ENCODE assay signal across 8 mouse cellular contexts in genomic region chr9:44398087-44398486, GRCm38 (mm10). TPM values are rescaled to one million over a fixed set of nuclear protein-coding genes. Genes with fewer than 3 reads are reported as not detected.
DNase-seq lines count a peak whose midpoint lies in the region; ATAC-seq and TF ChIP-seq lines count a peak whose summit lies in the region.

No protein-coding gene starts in this region.

- DNase-seq in lung, adult 2 months = no peak
- DNase-seq in large intestine, adult 2 months (ENCODE audit: low read depth, low spot score) = peak; percentile 48
- no peak for DNase-seq in spleen, adult 12 weeks (ENCODE audit: low spot score)
- DNase-seq in cerebellum, adult 9-11 months = no peak
- no peak for DNase-seq in B cell, adult 2 months

- H3K4me2 ChIP-seq in lung, embryonic 15.5 days = peak overlapping the region; percentile 85
- H3K4me2 ChIP-seq in forebrain, embryonic 15.5 days (replicated peaks) = peak overlapping the region; percentile 90

- no peak overlapping the region for H3K27ac ChIP-seq in lung, embryonic 15.5 days
- no peak overlapping the region for H3K27ac ChIP-seq in forebrain, embryonic 15.5 days (replicated peaks)
- H3K27ac ChIP-seq in small intestine, adult 2 months (ENCODE audit: insufficient read depth, low read depth, low read length) = peak overlapping the region; percentile 99

- H3K4me3 ChIP-seq in lung, embryonic 15.5 days = peak overlapping the region; percentile 57
- H3K4me3 ChIP-seq in lung, adult 2 months (replicated peaks; ENCODE audit: extremely low read depth, low read depth, low read length) = no peak overlapping the region
- H3K4me3 ChIP-seq in forebrain, embryonic 15.5 days = peak overlapping the region; percentile 61
- peak overlapping the region; percentile 68 for H3K4me3 ChIP-seq in small intestine, adult 2 months (ENCODE audit: low read depth, low read length)

- WGBS in lung, embryonic 15.5 days = 24% methylated on average over 4 of the region's 4 CpGs
- 34% methylated on average over 4 of the region's 4 CpGs for WGBS in lung, adult 2 months
- 17% methylated on average over 4 of the region's 4 CpGs for WGBS in forebrain, embryonic 15.5 days
- WGBS in large intestine, adult 2 months = 11% methylated on average over 4 of the region's 4 CpGs
- WGBS in small intestine, adult 2 months = 19% methylated on average over 4 of the region's 4 CpGs

- H3K27me3 ChIP-seq in lung, embryonic 15.5 days = no peaks in the 10 kb centered on the region
- H3K27me3 ChIP-seq in forebrain, embryonic 15.5 days = no peaks in the 10 kb centered on the region
- no peaks in the 10 kb centered on the region for H3K27me3 ChIP-seq in small intestine, adult 2 months (ENCODE audit: control insufficient read depth, insufficient read depth, low read length)

- peaks cover 9% of the 10 kb centered on the region; the same call in 1 of the 2 replicates for H3K4me1 ChIP-seq in lung, embryonic 15.5 days
- H3K4me1 ChIP-seq in lung, adult 2 months (ENCODE audit: control insufficient read depth, insufficient read depth, low read length) = no peaks in the 10 kb centered on the region
- peaks cover 14% of the 10 kb centered on the region for H3K4me1 ChIP-seq in forebrain, embryonic 15.5 days
- peaks cover 32% of the 10 kb centered on the region for H3K4me1 ChIP-seq in small intestine, adult 2 months (ENCODE audit: control insufficient read depth, insufficient read depth, insufficient read length, low read length)

- H3K9me3 ChIP-seq in lung, embryonic 15.5 days = no peaks in the 10 kb centered on the region
- no peaks in the 10 kb centered on the region for H3K9me3 ChIP-seq in forebrain, embryonic 15.5 days

- TF ChIP-seq POLR2A in lung, adult 2 months (IDR thresholded peaks at IDR 0.05; ENCODE audit: borderline replicate concordance, extremely low read depth, low read depth, low read length) = no peak
- TF ChIP-seq POLR2A in small intestine, adult 2 months (IDR thresholded peaks at IDR 0.05; ENCODE audit: low read depth, low read length) = no peak; the same call in 1 of the 2 replicates

- TF ChIP-seq CTCF in lung, adult 2 months (IDR thresholded peaks at IDR 0.05; ENCODE audit: insufficient read depth, low read length) = no peak
- TF ChIP-seq CTCF in small intestine, adult 2 months (IDR thresholded peaks at IDR 0.05; ENCODE audit: extremely low read depth, insufficient read length, insufficient replicate concordance, low read depth, low read length) = no peak

- peaks cover 32% of the 10 kb centered on the region for H3K36me3 ChIP-seq in lung, embryonic 15.5 days
- peaks cover 29% of the 10 kb centered on the region for H3K36me3 ChIP-seq in forebrain, embryonic 15.5 days
- peaks cover 35% of the 10 kb centered on the region for H3K36me3 ChIP-seq in small intestine, adult 2 months (ENCODE audit: control insufficient read depth, insufficient read depth, low read length)

- no peak for ATAC-seq in lung, embryonic 15.5 days (ENCODE audit: borderline replicate concordance, extremely low read depth, low FRiP score, low TSS enrichment)
- ATAC-seq in forebrain, embryonic 15.5 days (replicated peaks) = no peak

- 0 out of 2 replicates have a peak overlapping the region, but pooled peaks have one; percentile 65 for H3K9ac ChIP-seq in lung, embryonic 15.5 days
- peak overlapping the region; percentile 37; the same call in 1 of the 2 replicates for H3K9ac ChIP-seq in forebrain, embryonic 15.5 days (replicated peaks)

RNA-seq across cellular contexts. Expression of gene Slc37a4, which starts 1.4 kb away (rescaled TPM):
- polyA plus RNA-seq in lung, embryonic 15.5 days (2015; fragmentation: Nextera tagmentation; extraction: Ambion mirVana) = 20.5 and 21.3 TPM in 2 replicates
- 20.7 and 29.8 TPM in 2 replicates for polyA plus RNA-seq in lung, adult 2 months (2012; rRNA removed)
- 36.1 and 37.4 TPM in 2 replicates for polyA plus RNA-seq in forebrain, embryonic 15.5 days (2015; fragmentation: Nextera tagmentation; extraction: Ambion mirVana)
- 48.9 and 60.6 TPM in 2 replicates for polyA plus RNA-seq in large intestine, adult 2 months (2012; rRNA removed)
- polyA plus RNA-seq in small intestine, adult 2 months (2012; rRNA removed) = 27.1 and 54.9 TPM in 2 replicates

RNA-seq across cellular contexts. Expression of gene Rps25, which starts 8.9 kb away (rescaled TPM):
- polyA plus RNA-seq in lung, embryonic 15.5 days (2015; fragmentation: Nextera tagmentation; extraction: Ambion mirVana) = 1,635 and 1,709 TPM in 2 replicates
- 117 and 226 TPM in 2 replicates for polyA plus RNA-seq in lung, adult 2 months (2012; rRNA removed)
- 1,070 and 1,143 TPM in 2 replicates for polyA plus RNA-seq in forebrain, embryonic 15.5 days (2015; fragmentation: Nextera tagmentation; extraction: Ambion mirVana)
- polyA plus RNA-seq in large intestine, adult 2 months (2012; rRNA removed) = 281 and 376 TPM in 2 replicates
- polyA plus RNA-seq in small intestine, adult 2 months (2012; rRNA removed) = 40.0 and 48.3 TPM in 2 replicates

RNA-seq across cellular contexts. Expression of gene Trappc4, which starts 9.3 kb away (rescaled TPM):
- polyA plus RNA-seq in lung, embryonic 15.5 days (2015; fragmentation: Nextera tagmentation; extraction: Ambion mirVana) = 131 and 133 TPM in 2 replicates
- 42.2 and 43.8 TPM in 2 replicates for polyA plus RNA-seq in lung, adult 2 months (2012; rRNA removed)
- 320 and 321 TPM in 2 replicates for polyA plus RNA-seq in forebrain, embryonic 15.5 days (2015; fragmentation: Nextera tagmentation; extraction: Ambion mirVana)
- polyA plus RNA-seq in large intestine, adult 2 months (2012; rRNA removed) = 61.2 and 67.8 TPM in 2 replicates
- 20.0 and 36.5 TPM in 2 replicates for polyA plus RNA-seq in small intestine, adult 2 months (2012; rRNA removed)

RNA-seq across cellular contexts. Expression of gene Hyou1, which starts 18.8 kb away (rescaled TPM):
- 34.6 and 35.7 TPM in 2 replicates for polyA plus RNA-seq in lung, embryonic 15.5 days (2015; fragmentation: Nextera tagmentation; extraction: Ambion mirVana)
- 43.2 and 49.6 TPM in 2 replicates for polyA plus RNA-seq in lung, adult 2 months (2012; rRNA removed)
- polyA plus RNA-seq in forebrain, embryonic 15.5 days (2015; fragmentation: Nextera tagmentation; extraction: Ambion mirVana) = 21.6 and 22.0 TPM in 2 replicates
- 82.2 and 92.0 TPM in 2 replicates for polyA plus RNA-seq in large intestine, adult 2 months (2012; rRNA removed)
- polyA plus RNA-seq in small intestine, adult 2 months (2012; rRNA removed) = 34.3 and 38.3 TPM in 2 replicates

RNA-seq across cellular contexts. Expression of gene Ccdc84, which starts 20.3 kb away (rescaled TPM):
- polyA plus RNA-seq in lung, embryonic 15.5 days (2015; fragmentation: Nextera tagmentation; extraction: Ambion mirVana) = 27.3 and 31.7 TPM in 2 replicates
- 16.4 and 23.0 TPM in 2 replicates for polyA plus RNA-seq in lung, adult 2 months (2012; rRNA removed)
- 34.6 and 35.1 TPM in 2 replicates for polyA plus RNA-seq in forebrain, embryonic 15.5 days (2015; fragmentation: Nextera tagmentation; extraction: Ambion mirVana)
- 18.0 and 30.4 TPM in 2 replicates for polyA plus RNA-seq in large intestine, adult 2 months (2012; rRNA removed)
- 17.8 and 21.3 TPM in 2 replicates for polyA plus RNA-seq in small intestine, adult 2 months (2012; rRNA removed)
